Mouse (Mus musculus) natural killer cell, adult 2 months (primary cell): ENCODE data around the gene Hmx1.

Experiments used
- DNase-seq, 2 experiments: peaks; one replicate each; pipeline ENCODE4 v3.0.0; 2022; ENCODE audit warnings: low spot score in 2 of 2

Gene Hmx1

DNA sequence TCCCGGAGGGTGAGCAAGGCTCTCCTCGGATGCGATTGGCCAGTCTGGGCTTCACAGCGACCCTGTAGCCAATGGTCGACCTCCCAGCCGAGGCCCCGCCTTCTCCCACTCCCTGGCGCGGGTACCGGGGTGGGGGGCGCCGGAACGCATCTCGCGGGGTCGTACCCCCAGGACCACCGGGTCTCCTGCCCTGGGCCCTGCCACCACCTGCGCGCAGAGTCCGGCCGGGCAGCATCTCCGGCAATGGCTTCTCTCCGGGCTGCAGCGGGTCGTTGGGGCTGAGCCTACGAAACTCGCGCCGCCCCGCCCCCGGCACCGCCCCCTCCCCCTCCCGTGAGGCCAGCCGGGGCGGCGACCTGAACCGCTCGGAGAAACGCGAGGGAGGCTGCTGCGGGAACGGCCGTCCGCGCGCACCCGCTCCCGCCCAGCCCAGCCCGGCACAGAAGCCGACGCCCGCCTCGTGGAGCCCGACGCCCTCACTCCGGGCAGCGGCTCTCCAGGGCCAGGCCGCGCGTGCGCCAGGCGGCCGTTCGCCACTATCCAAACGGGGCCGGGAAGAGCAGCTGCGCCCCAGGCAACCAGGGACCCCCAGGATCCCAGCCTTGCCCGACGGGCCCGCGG lies at the start of gene Hmx1:
Hmx1 (plus strand) TSS at position 618 of the 621 bp plus-strand sequence.
- no peak for DNase-seq

DNA sequence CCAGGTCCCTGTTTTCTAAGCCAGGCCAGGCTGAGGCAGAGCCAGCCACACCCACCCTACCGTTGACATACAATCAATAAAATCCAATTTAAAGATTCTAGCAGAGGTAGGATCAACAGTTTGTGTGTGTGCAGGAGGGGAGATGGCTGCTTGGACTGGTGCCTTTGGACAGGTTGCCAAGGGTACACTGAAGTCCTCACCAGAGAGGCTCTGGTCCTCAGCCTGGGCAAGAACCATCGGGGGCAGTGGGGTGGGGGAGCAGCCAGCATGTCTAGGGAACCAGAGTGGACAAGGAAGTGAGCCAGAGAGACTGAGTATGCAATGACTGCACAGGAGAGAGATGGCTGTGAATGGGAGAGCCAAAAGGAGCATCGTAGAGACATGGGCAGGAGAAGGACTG lies 43.8 kb upstream of the Hmx1 start:
- no peak for DNase-seq

DNA sequence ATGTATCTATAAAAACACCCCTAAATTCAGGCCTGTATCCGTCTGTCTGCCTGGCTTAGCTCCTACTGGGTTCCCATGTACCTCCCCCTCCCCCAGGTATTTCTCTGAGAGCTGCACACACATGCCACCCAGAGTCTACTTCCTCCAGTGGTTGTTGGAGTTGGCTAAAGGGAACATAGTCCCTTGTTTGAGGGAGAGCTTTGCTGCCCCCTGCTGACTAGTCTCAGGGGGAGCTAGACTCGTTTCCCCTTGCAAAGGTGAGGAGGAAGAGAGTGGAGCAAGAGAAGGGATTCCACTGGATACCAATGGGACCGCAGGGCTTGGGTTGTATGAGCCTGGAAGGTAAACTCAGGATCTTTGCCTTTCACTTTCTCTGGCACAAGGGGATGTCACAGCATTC lies 40.1 kb upstream of the Hmx1 start:
- DNase-seq: peak in 1 of 2 experiments; percentile 29

DNA sequence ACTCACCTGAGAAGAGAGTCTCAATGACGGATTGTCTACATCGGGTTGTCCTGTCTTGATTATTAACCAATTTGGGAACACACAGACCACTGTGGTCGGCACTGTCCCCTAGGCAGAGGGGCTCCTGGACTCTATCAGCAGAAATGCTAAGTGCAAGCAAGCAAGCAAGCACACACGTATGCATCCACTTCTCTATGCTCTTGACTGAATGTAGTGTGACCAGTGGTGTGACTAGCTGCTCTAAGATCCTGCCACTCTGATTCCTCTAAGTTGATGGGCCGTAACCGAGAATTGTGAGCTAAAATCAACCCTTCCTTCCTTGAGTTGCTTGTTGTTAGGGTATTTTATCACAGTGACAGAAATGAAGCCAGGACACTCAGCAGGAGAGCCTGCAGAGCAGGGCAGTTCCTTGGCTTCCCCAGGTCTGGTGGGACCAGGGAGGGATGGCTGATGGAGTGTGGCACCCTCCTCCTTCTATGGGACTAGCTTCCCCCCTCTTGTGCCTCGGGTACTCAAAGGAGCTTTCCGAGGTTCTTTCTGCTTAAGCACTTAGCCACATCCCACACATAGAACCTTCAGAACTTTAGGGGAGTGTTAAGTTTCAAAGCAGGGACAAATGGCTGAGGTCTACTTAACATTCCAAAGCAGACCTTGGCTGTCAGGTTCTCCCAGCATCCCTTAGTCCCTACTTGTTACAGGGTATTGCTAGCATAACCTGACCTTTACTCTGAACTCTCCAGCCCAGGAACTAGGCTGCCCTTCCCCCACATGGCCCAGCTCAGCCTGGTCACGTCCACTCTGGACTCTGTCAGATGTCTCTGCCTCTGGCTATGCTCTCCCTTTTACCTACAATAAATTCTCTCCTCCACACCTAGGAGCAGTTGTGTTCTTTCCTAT lies 31.1 kb upstream of the Hmx1 start:
- no peak for DNase-seq

DNA sequence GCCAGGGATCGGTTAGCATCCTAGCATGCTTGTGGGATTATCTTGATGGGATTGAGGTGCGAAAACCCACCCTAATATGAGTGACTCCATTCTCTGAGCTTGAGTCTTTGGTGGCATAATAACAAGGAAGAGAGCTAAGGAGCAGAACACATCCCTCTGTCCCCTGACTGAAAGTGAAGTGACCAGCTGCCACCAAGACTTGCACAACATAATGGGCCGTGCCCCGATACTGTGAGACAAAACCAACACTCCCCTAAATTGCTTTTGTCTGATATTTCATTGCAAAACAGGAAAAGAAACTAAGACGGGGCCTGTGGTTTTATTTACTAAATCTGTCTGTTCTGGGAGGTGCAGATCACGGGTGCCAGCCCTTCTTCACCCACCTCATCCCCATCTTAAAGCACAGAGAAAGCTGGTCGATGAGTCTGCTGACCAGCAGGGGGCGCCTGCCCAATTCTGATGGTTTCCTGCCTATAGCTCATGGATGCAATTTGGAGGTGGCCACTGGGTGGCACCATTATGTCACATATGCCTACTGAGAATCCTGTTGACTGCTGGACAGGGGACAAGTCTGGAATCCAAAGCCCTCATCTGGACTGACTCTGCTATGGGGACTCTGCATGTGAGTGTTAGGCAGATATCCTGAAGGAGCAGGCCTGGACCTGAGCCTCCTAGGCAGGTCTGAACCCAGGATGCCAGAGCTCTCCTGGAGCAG lies 27.2 kb upstream of the Hmx1 start:
- peak; percentile 59 to 81 for DNase-seq

DNA sequence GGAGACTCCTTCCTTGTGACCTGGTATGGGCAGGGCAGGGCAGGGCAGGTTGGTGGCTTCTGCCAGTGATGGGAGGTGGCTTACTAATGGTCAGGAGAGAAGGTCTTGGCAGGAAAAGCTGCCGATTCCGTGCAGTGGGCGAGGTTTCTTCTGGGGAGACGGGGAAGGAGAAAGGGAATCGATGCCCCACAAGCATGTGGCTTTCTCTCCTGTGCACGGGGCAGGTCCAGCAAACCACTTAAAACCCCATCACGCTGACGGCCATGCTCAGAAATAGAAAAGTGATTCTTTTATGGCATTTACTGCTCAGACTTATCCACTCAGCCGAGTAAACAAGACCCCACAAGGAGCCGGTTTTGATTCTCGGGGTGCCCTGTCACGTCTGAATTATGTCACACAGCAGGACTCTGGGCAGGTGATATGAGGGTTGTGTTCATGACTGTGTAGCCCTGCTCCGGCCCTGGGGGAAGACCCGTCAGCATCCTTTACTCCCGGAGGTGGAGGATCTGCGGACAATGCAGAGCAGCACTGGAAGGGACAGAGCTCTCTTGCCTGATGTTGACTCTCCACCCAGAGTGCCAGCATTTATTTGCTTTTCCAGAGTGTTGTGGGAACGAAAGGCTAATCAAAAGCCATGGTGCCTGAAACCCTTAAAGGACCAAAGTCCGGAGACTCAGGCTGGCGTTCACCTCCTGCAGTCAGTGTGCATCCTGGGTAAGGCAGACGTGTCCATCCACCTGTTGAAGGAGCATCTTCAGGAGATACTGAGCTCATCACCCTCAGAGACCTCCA lies 22.5 kb upstream of the Hmx1 start:
- DNase-seq: no peak

DNA sequence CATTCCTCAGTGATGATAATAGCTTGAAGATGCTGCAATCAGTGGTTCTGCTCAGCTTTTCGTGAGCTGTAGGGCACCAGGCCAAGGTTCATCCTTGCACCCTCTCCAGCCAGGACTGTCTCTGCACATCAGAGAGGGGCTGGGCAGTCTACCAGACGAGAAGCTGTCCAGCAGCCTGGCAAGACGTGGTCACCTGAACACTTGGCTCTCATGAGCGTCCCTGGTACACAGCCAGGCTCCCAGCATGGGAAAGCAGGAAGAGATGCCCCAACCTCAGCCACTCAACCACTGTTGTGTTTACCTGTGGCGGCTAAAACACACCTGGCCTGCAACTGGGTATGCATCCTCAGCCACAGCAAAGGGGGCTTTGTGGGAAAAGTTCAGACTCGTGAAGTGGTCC lies 20.0 kb upstream of the Hmx1 start:
- DNase-seq: no peak

DNA sequence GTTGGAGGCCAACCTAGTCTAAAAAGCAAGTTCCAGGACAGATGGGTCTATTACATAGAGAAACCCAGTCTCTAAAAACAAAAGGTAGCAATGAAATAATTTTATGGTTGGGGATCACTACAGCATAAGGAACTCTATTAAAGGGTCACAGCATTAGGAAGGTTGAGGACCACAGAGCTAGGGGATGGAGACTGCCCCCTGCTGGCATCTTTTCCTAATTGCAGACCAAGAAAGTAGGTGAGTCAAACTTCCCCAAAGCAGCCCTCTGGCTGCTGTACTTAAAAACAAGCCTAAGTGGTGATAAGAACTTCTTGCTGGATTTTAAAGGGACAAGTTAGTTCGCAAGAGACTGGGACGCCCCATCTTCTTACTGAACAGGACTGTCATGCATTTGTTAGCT lies 9.8 kb upstream of the Hmx1 start:
- no peak for DNase-seq

DNA sequence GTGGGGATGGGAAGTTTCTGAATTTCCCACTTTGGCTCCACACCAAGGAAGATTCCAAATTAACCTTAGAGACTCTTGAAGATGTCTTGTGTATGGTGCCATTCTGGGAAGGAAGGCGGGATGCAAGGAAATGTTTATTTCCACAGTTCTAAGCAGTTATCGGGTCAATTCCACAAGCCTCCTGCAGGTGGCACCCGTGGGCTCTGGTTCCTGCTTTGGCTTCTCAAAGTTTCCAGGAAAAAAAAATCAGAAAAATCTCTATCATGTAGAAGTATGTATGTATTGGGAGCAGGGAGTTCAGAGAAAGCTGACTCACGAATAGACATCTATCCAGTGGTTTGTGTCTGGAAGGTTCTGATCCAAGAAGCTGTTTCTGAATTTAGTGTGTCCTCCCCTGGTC lies 9.1 kb upstream of the Hmx1 start:
- DNase-seq: no peak

DNA sequence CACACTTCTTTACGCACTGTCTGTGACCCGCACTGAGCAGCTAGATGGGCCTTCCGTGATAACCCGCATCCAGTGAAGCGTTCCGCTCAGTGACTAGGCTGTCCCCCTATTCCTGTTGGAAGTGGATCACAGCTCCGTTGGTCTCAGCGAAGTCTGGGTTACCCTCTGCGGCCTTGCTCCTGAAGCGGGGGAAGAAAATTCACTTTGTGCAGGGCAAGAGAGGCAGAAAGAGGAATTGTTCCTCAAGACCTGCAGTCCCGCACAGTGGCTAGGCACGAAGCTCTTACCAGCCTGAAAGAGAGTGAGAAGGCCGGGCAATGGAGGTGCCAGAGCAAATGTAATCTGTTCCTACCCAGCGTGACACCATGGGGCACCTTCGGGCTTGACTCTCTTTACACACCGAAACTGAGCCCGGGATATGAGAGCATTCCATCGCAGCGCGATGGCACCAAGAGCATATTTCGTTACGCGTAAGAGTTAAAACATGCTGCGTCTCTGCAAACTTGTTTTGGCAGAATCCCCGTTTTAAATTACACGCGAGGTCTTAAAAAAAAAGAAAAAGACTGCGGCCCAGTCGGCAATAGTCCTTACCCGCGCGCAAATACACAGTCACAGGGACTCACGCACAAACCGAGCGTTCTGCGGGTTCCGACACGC lies 946 bp upstream of the Hmx1 start:
- no peak for DNase-seq

DNA sequence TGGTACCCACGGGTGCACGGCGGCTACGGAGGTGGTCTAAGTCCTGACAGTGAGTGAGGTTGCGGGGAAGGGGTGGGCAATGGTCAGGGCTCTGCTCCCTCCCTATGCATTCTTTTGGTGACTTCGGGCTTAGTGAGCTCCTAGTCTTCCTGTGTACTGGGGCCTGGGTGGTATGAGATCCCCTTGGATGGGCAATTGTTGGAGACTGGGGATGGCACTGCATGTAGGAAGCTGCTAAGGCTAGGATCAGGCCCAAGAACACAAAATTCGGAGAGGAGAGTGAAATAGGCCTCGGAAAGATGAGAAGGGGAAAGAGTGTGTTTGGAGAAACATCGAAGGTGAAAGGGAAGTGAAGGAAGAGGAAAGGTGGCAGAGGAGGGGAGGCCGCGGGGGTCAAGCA lies 533 bp downstream of the Hmx1 start:
- no peak for DNase-seq

DNA sequence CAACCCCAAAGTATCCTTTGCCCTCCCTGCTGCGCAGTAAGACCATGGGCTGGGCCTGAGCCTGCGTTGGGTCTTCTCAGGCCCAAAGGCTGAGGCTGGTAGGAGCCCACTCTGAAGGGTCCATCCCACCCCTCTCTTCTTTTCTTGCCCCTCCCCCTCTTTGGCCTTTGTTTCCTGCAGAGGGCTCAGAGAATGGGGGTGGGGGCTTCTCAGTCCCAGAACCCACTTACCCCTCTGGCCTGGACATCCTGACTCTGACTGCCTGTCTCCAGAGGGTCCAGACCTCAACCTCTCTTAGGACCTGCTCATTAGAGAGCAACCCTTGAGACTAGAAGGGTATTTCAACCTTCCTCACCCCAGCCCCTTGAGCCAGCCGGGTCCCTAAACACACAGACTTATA lies 1.0 kb downstream of the Hmx1 start:
- DNase-seq: no peak

DNA sequence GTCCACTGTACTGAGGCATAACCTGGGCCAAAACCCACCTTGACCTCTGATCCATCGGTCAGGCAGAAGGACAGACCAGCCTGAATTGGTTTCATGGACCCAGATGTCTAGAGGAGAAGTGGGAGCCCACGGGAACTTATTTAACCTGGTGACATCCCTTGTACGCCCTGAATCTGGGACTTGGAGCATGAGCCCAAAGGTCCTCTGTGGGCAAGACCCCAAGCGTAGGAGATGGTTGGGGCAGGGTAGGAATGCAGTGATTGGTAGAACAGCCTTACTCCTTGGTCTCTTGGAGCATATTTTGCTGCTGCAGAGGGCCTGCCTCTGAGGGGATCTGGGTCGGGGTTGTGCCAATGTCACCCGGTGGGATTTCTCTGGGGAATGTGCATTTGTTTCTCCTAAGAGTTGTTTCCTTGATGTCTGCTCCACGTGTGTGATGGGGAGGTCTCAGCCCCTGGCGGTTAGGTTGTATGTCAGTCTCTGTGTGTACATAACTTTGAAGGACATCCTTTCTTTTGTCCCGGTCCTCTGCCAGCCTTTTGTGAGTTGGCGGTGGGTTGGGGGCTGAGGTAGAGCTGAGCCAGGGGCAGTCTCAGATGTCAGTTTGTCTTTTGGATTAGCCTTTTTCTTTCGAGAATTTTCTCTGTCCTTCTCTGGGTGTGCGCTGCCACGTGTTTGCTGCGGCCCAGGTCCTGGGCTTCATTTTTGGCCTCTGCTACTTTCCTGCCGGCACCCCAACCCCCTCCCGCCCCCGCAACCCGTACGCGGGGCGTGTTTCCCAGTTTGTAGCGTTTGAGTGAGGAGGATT lies 2.1 kb downstream of the Hmx1 start:
- no peak for DNase-seq

DNA sequence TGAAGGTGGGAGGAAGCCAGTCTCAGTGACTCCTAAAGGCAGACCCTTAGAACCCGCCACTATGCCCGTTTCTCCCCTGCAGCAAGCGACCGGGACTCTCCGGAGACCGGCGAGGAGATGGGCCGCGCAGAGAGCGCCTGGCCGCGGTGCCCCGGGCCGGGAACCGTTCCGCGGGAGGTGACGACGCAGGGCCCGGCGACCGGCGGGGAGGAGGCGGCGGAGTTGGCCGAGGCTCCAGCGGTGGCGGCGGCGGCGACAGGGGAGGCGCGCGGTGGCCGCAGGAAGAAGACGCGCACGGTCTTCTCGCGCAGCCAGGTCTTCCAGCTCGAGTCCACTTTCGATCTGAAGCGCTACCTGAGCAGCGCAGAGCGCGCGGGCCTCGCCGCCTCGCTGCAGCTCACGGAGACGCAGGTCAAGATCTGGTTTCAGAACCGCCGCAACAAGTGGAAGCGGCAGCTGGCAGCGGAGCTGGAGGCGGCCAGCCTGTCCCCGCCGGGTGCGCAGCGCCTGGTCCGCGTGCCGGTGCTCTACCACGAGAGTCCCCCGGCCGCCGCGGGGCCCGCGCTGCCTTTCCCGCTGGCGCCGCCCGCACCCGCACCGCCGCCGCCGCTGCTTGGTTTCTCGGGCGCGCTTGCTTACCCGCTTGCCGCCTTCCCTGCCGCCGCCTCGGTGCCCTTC lies 2.9 kb downstream of the Hmx1 start:
- DNase-seq: no peak

DNA sequence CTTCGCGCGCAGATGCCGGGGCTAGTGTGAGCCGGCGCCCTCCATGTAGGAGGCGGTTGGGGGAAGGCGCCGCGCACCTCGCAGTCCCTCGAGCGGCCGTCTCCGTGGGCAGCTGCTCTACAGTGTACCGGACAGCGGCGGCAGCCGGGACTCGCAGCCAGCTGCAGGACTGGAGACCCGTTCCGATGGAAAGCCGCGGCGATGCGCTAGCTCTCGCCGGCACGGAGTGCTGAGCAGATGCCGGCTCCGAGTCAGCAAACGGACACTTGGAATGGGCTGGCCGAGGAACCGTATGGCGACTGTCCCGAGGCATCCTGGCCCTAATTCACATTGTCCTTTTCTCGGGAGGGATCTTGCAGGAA lies 3.4 kb downstream of the Hmx1 start:
- DNase-seq: no peak

DNA sequence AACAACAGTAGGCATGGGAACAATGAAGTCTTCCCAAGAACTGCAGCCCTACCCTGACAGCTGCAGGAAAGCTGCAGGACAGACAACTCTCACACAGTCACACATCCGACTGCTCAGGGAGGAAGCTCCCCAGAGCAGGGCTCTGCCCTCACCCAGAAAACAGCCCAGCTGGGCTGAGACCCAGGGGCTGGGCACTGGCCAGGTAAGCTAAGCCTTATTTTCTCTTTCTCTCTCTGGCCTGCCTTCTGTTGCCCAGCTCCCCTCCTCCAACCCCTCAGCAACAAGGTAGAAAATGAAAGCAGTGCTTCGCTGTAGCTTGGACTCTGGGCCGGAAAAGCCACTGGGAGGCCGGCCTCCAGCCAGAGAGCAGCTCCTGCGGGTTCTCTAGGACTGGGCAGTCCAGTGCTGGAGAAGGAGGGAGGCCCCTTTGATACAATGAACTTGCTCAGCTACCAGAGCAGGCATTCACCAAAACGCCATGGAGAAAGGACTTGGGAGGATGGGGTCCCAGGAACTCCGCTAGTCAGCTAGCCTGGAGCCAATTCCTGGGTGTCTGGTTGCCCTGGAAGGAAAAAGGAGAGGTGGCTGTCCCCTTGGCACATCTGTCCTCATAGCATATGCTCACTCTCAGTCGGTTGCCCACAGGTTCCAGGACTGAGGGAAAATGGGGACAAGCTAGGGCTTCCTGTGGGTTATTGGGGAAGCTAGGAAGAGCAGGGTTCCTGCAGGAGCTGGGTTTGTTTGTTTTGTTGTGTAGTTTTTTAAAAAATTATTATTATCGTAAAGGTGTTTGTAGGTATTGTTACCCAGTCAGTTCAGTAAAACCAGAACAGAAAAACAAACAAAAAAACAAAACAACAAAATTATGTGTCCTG lies 6.9 kb downstream of the Hmx1 start:
- no peak for DNase-seq

DNA sequence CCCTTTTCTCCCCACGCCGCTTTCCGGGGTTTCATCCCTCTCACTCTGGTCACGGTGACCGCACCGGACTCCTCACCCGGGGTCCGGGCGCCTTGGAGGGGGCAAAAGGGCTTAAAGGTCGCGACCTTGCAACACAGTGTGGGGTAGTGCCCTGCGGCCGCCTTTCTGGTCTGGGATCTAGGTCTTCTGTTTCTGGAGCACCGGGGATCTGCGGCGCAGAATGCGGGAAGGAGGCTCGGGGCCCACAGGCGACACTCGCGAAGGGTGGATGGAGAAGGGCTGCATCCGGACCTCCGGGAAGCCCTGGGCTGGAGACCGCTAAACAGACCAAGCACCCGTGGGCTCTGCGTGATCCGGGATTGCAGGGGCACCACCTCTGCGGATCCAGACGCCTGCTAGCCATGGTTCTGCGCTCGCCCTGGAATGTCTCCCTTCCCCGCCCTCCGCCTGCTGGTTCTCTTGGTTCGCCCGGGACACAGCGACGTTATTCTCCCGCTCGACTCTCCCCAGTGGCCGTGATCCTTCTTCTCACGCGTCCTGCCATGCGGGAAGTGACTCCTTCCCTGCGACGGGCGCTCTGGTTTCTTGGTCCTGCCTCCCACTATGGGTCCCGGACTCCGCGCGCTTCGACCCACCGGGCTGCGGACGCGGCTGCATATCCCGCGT lies 8.2 kb downstream of the Hmx1 start:
- DNase-seq: no peak

DNA sequence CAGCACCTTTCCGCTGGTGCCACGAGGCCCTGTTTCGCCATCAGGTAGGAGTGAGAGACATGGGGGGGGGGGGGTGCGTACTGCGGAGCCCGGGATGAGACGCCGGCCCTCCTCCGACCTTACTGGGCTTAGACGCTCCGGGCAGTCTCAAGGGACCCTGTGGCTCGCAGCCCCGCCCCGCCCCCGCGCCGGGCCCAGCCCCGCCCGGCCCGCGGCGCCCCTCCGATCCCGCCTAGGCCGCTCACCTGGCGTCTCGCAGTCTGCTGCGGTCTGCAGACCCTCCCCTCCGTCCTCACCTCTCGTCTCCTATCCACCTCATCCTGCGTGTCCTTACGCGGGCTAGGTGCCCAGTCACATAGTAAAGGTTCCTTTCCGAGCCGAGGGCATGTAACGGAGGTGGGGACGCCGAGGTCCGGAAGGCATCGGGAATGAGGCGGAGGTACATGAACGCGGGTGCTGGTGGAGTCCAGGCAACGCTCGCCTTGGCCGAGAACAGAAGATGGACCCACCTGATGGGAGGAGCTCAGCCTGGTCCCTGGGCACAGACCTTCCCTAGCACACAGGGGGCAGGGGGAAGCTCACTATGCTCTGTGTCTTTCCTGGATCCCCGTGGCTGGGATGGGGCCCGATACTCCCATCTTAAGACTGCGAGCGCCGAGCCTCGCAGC lies 8.9 kb downstream of the Hmx1 start:
- DNase-seq: no peak
